Comparison of ENCODE assay signal across 23 mouse cellular contexts in genomic region chr11:103181911-103182310, GRCm38 (mm10). TPM values are rescaled to one million over a fixed set of nuclear protein-coding genes. Genes with fewer than 3 reads are reported as not detected.
DNase-seq lines count a peak whose midpoint lies in the region; TF ChIP-seq lines count a peak whose summit lies in the region.
"Had no signal": no experiment of that assay in that cellular context is flagged by ENCODE, and none has a peak within 500 bp of the region (broad histone marks: within the 10 kb centered on the region; RNA-seq: fewer than 3 reads in every experiment).

No protein-coding gene starts in this region.

- H3K27ac ChIP-seq in layer of hippocampus, adult 2 months: peak overlapping the region; percentile 10; the same call in 1 of the 2 replicates
- H3K27ac ChIP-seq: embryonic facial prominence, embryonic 10.5 days; heart, embryonic 10.5 days; hindbrain, embryonic 10.5 days; limb, embryonic 15.5 days; liver, embryonic 15.5 days; midbrain, embryonic 12.5 days; neural tube, embryonic 15.5 days had no signal

- TF ChIP-seq CTCF in layer of hippocampus, adult 2 months (conservative IDR thresholded peaks at IDR 0.05): no peak

- no peak overlapping the region for H3K4me3 ChIP-seq in layer of hippocampus, adult 2 months
- H3K4me3 ChIP-seq: embryonic facial prominence, embryonic 10.5 days; heart, embryonic 10.5 days; hindbrain, embryonic 10.5 days; limb, embryonic 15.5 days; liver, embryonic 15.5 days; midbrain, embryonic 12.5 days; neural tube, embryonic 15.5 days had no signal

- no peak for DNase-seq in layer of hippocampus, adult 2 months (ENCODE audit: low spot score in 2 of 2)
- DNase-seq in layer of hippocampus, adult 9-10 months (ENCODE audit: low spot score): no peak
- peak; percentile 91 to 95 for DNase-seq in kidney, adult 8-10 months
- peak; percentile 89 for DNase-seq in kidney, postnatal 14 days
- no peak for DNase-seq in cerebellum, adult 9-11 months
- no peak for DNase-seq in thymus, postnatal 4 days
- no peak for DNase-seq in heart, postnatal 4 days
- DNase-seq: adrenal gland, adult 8-10 months; cerebellum, adult 2 months; forebrain, postnatal 0 days; left cerebral cortex, postnatal 4 days; right cerebral cortex, adult 18-20 months; right cerebral cortex, postnatal 4 days; thymus, postnatal 25 days had no signal

RNA-seq across cellular contexts. Expression of gene Fmnl1, which starts 11.0 kb away (rescaled TPM):
- total RNA-seq in layer of hippocampus, adult 2 months (2021): 100 to 1,000 TPM; 142 to 156 TPM
- total RNA-seq in heart, postnatal 4 days (2021): 1 to 10 TPM; 7.4 to 8.6 TPM

RNA-seq across cellular contexts. Expression of gene 1700023F06Rik, which starts 26.4 kb away (rescaled TPM):
- total RNA-seq in layer of hippocampus, adult 2 months (2021): 1 to 10 TPM; 1.5 to 2.0 TPM
- not detected for total RNA-seq in heart, postnatal 4 days (2021)
- total RNA-seq: granulocyte monocyte progenitor cell, adult 5-6 weeks; MEL had no signal

RNA-seq across cellular contexts. Expression of gene Spata32, which starts 36.3 kb away (rescaled TPM):
- total RNA-seq in layer of hippocampus, adult 2 months (2021): 1 to 10 TPM; 1.2 to 1.3 TPM
- total RNA-seq in heart, postnatal 4 days (2021): not detected
- total RNA-seq: adrenal gland, adult 8-10 months; MEL had no signal

RNA-seq across cellular contexts. Expression of gene Hexim2, which starts 49.7 kb away (rescaled TPM):
- total RNA-seq in layer of hippocampus, adult 2 months (2021): 10 to 100 TPM in 1 of 2 experiments, 1 to 10 TPM in 1; 9.7 to 16.0 TPM
- 1 to 10 TPM; 4.2 to 4.8 TPM for total RNA-seq in heart, postnatal 4 days (2021)

Comparison
In these comparisons a context has a peak if more than half of its experiments do, and no peak if none do; other contexts are left out.
1. DNase-seq: peak in kidney, adult 8-10 months (2 of 2) and kidney, postnatal 14 days (single experiment); none in layer of hippocampus, adult 2 months (0 of 2), layer of hippocampus, adult 9-10 months (single experiment), cerebellum, adult 9-11 months (single experiment), thymus, postnatal 4 days (single experiment) and heart, postnatal 4 days (single experiment).
2. RNA of gene Fmnl1, which starts 11.0 kb away (total RNA-seq): 142 to 156 TPM in layer of hippocampus, adult 2 months; 7.4 to 8.6 TPM in heart, postnatal 4 days; every median in the first group is over 10 times any median in the second.